Mouse (Mus musculus) right cerebral cortex, adult 2 months (tissue): ENCODE measurements around the gene Trappc2l.
"Not testable (repeated sequence)": the region's sequence is repeated elsewhere in the genome, so short reads cannot be mapped to it uniquely, and the experiment has no call there.

Experiments
- DNase-seq, 2 experiments: peaks; one replicate each; pipeline ENCODE4 v3.0.0; 2021 to 2022; ENCODE audit warnings: low spot score in 2 of 2

The Trappc2l gene

DNA sequence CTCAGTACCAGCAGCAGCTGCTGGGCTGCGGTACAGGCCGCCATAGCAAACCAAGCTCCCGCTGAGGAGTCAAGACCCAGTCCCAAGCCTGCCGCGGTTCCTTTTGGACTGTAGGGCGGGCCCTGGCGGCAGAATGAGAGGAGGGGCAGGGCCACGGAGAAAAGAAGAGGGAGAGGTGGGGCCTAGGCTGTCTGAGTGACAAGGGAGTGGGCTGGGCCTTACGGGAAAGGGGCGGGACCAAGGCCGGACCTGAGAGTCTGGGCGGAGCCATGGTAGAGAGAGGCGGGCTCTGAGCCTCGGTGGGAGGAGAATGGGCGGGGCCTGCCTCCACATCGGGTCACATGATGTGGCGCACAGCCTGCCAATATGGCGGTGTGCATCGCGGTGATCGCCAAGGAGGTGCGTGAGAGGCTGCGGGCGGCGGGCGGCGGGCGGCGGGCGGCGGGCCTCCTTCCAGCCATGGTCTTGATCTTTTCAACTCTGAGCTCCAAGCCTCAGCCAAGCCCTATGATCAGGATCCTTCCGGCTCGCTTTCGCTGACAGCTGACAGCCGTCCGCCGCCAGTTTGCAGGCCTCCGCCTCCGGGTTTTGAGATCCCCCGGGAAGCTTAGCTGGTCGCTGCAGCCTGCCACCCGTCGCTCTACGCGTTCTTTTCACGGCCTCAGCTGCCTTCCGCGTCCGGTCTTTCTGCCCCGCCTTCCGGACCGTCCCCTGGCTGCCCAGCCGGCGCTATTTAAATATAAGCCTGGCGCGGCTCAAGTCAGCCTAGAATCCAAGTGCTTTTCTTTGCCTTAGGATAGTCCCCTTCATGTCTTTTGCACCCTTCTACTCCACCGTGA lies at the start of gene Trappc2l, which contains the start of gene Galns:
TSS of gene Trappc2l (plus strand) at position 346 of the 839 bp plus-strand sequence.
TSS of gene Galns (minus strand) at position 169 of the 839 bp plus-strand sequence.
- peak; percentile 91 to 94 for DNase-seq

GRCm38 (mm10) chr8:122564363-122565352 lies 46.8 kb upstream of the Trappc2l start:
- DNase-seq, result no peak

DNA sequence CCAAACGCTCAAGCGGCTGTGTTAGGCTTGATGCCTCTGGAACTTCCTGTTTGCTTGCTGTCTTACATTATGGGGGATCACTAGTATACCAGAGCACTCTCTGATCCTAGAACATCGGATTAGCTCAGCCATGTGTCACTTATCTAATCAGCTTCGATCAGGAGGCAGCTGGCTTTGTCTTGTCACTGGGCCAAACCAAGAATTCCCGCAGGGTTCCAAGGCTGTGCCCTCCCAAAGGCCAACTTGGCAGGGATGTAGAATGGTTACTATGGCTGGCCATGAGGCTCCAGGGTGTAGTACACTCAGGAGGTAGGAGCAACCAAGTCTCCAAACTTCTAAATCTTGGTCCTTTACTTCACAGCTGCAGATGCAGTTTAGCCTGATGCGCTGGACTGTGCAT lies 44.7 kb upstream of the Trappc2l start:
- DNase-seq, result no peak

DNA sequence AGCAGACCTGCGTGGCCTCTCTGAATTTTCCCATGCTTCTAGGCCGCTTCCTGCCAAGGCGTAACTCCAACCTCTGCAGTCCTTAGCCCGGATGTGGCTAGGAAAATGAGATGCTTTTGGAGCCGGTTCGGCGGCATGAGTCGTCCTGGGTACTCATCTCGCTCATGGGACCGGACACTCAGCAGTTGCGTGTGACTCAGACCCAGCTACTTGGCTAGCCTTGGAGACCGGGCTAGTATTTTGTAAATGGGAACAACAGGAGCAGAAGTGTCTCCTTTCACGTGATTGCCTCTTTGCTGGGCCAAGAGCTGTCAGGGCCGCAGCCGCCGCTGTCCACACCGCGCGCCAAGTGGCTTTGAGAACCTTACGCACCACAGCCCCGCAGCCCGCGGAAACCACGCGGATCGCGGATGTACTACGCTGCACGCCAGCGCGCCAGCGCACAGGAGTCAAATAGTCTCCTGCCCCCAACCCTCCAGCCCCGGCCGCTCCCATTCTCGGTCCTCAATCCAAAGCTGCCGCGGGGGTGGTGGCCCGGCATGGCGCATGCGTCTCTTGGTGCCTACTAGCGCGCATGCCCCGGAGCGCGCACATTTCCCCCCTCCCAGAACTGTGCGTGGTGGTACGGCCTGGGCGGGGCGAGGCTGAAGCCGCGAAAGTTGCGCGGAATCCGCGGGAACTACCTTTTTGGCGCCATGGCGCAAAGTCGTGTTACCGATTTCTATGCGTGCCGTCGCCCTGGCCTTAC lies 43.9 kb upstream of the Trappc2l start, which contains the start of gene Cdt1:
TSS of gene Cdt1 (plus strand) at position 655 of the 748 bp plus-strand sequence.
- peak; percentile 96 to 97 for DNase-seq

GRCm38 (mm10) chr8:122568109-122568504 lies 43.3 kb upstream of the Trappc2l start:
- no peak for DNase-seq

DNA sequence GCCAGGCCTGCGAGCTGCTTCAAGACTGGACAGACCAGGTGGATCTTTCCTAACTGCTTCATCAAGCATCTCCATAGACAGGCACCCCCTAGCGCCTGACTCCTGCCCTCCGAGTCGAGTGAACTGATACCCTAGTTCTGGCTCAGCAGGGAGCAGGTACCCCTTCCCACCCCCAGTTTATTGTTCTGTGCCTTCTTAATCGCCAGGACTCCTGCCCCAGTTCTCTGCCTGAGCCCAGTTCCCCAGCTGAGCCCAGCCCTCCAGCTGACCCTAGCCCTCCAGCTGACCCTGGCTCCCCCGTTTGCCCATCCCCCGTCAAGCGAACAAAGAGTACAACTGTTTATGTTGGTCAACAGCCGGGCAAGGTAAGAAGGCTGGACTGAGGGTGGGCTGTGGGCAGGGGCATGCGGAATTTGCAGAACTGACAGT lies 42.5 kb upstream of the Trappc2l start:
- DNase-seq, result no peak

DNA sequence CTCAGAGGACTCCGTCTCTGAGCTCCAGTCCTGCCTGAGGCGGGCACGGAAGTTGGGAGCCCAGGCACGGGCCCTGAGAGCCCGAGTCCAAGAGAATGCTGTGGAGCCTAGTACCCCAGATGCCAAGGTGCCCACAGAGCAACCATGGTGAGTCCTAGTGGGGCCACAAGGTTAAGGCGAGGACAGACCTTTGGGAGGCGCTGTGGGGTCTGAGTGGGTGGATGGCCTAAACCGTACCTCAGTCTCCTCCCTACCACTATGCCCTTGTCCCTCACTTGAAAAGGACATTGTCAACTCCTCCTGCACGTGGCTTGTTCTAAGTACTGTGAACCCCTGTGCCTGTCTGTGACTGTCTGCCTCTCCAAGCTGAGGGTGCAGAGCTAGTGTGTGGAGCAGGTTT lies 42.1 kb upstream of the Trappc2l start:
- DNase-seq, result no peak

DNA sequence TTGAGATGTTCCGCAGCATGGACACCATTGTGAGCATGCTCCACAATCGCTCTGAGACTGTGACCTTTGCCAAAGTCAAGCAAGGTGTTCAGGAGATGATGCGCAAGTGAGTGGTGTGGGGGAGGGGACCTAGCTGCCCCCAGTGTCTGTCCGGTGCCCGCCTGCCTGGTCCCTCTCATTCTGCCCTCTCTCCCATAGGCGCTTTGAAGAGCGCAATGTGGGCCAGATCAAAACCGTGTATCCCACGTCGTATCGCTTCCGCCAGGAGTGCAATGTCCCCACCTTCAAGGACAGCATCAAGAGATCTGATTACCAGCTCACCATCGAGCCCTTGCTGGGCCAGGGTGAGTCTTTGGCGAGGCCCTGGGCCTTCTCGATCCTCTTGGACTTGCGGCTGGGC lies 41.4 kb upstream of the Trappc2l start:
- no peak for DNase-seq

DNA sequence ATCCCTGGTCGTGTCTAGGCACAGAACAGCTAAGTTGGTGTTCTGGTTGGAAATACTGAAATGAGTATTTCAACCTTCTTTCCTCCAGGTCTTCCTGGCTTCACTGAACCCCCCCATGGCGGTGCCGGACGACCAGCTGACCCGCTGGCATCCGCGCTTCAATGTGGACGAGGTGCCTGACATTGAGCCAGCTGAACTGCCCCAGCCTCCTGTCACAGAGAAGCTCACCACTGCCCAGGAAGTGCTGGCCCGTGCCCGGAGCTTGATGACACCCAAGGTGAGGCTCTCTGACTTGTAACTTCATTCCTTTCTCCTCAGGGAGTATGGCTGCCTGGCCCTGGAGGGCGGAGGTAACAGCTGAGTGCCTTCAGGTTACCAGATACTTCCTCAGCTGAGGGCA lies 40.3 kb upstream of the Trappc2l start:
- DNase-seq, result no peak

- no peak for DNase-seq
Measured at GRCm38 (mm10) chr8:122571750-122572267, 39.6 kb upstream of the Trappc2l start.

DNA sequence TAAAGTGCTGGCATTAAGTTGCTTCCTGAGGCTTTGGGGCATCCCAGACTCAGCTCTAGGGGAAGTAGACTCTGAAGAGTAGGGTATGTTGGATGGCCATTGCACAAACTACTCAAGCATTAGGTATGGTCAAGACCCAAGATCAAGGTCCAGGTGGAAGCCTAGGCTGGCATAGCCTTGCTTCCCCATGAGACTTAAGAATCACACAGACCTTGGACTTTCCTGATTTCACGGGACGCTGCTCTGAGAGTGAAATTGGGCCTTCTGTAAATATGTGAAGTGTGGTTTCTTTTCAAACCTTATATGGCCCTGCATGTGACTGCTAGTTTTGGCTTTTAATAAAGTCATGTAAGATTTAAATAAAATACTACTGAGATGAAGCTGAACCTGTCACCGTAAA lies 38.7 kb upstream of the Trappc2l start:
- DNase-seq, result no peak

DNA sequence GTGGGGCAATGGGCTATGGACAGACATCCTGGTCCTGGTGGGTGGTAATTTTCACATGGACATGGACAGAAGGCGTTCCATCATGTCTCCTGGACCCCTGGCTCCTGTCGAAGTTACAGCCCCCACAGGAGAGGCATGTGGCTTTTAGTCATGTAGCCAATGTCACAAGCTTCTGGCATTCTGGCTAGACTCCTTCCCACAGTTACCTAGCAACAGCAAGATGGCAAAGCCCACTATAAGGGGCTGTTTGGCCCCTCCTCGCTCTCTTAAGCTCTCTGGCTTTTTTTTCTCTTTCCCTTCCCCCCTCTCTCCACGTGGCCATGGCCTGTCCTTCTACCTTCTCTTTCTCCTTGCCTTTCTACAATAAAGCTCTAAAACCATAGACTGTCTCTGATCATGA lies 38.3 kb upstream of the Trappc2l start:
- DNase-seq, result not testable (repeated sequence)

DNA sequence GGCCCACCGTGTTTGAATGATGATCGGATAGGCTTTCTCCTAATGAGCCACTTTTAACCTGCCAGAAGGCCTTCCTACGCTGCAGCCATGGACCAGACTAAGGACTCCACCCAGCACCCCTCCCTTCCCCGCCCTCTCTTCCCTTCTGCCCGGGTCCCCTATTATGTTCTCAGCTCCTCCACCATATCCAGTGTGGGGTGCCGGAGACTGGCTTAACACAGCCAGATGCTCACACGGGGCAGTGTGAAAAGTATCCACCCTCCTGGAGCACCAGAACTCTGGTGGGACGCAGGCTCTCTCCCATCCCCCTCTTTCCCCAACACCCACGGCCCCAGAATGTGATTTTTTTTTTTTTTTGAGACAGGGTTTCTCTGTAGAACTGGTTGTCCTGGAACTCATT lies 37.9 kb upstream of the Trappc2l start:
- no peak for DNase-seq

GRCm38 (mm10) chr8:122574264-122574663 lies 37.2 kb upstream of the Trappc2l start:
- no peak for DNase-seq

DNA sequence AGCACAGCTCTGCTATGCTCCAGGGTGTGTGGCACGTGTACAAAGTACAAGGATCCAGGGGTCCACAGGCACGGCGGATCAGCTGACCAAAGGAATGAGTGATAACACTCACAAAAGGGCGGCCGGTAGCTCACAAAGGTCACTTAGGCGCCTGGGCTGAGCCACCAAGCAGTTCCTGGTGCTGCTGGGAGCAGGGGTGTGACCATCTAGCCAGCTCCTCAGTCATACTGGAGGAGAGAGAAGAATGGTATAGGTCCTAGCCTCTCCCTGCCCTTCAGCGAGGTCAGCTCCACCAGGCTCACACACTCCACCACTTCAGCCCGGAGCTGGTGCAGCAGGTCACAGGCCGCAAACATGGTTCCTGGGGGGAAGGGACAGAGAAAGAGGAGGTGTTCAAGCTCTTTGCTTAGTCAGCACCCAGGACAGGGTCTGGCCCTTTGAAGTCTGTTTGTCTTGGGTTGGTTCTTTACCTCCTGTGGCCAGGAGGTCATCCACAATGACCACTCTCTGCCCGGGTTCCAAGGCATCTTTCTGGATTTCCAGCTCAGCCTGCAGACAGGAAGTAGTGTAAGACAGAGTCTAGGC lies 36.7 kb upstream of the Trappc2l start:
- no peak for DNase-seq

DNA sequence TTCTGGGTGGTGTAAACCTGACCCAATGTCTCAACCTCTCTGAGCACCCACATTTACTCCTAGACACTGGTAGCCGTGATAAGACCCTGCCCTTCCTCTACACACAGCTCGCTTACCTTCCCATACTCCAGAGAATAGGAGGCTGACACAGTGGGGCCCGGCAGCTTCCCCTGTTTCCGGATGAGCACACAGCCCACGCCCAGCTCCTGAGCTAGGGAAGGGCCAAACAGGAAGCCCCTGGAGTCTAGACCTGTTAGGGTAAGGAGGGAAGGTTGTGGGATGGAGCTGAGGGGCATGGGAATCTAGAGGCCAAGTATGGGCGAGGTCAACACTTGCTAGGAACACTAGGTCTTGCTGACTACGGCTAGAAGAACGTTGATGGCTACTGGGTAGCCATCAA lies 36.2 kb upstream of the Trappc2l start:
- DNase-seq, result no peak

- no peak for DNase-seq
Measured at GRCm38 (mm10) chr8:122575735-122576647, 35.4 kb upstream of the Trappc2l start.

GRCm38 (mm10) chr8:122576648-122577022 lies 34.8 kb upstream of the Trappc2l start, which contains the start of gene Aprt:
Gene Aprt, minus strand, starts transcription at chr8:122576909.
- DNase-seq, result peak; percentile 93 to 94

GRCm38 (mm10) chr8:122577116-122577515 lies 34.3 kb upstream of the Trappc2l start:
- no peak for DNase-seq

DNA sequence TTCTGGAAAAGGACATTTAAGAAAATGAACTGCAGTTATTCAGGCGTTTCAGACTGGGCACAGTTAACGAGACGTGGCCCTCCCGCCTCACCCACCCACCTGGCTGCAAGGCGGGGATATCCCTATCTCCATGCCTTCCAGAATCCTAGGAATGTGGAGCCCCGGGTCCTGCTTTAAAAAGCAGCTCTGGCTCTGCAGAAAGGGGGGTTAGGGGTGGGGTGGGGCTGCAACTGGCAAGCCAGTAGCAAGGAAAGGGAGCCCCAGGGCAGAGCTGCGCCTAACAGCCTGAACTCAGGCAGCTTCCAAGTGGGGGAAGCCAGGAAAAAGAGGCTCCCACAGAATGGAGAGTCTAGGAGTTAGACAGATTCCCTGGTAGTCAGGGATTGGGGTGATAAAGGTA lies 32.2 kb upstream of the Trappc2l start:
- DNase-seq, result no peak
